ENCODE assay signal across 10 mouse cellular contexts in the genomic region with DNA sequence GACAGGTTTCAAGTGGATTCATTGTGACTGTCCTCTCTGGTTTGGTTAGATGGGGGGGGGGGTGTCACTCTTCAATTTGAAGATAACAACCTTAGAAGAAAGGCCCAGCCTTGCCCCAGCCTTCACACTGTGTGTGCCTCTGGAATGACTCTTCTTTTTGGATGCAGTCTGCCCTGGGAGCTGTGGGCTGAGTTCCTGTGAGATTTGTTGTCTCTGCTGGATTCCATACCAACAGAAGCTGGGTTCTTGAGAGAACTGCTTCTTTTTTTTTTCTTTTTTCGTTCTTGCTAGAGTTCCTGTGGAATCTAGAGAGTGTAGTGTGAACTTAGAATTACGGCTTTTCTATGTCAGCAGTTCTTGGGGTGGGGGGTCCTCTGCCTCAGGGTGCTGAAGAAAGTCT.
A peak's percentile ranks its signal among the peaks of the same experiment; 100 is the strongest.
DNase-seq lines count a peak whose midpoint lies in the region; ATAC-seq and TF ChIP-seq lines count a peak whose summit lies in the region.
"Had no signal": no experiment of that assay in that cellular context is flagged by ENCODE, and none has a peak within 500 bp of the region (broad histone marks: within the 10 kb centered on the region; RNA-seq: fewer than 3 reads in every experiment).

No protein-coding gene starts in this region.

- H3K4me1 ChIP-seq in forebrain, embryonic 10.5 days = peaks cover 67% of the 10 kb centered on the region
- peaks cover 44% of the 10 kb centered on the region for H3K4me1 ChIP-seq in forebrain, embryonic 14.5 days (ENCODE audit: control insufficient read depth, insufficient read depth, low read length)
- peaks cover 15% of the 10 kb centered on the region; the same call in 1 of the 2 replicates for H3K4me1 ChIP-seq in kidney, postnatal 0 days (replicated peaks; ENCODE audit: insufficient read depth, low read length)
- peaks cover 3% of the 10 kb centered on the region for H3K4me1 ChIP-seq in ES-Bruce4 (ENCODE audit: control insufficient read depth, insufficient read depth, low read length)
- H3K4me1 ChIP-seq in hindbrain, postnatal 0 days (ENCODE audit: insufficient read depth, low read length) = peaks cover 33% of the 10 kb centered on the region

- no peak overlapping the region for H3K4me2 ChIP-seq in forebrain, embryonic 14.5 days (ENCODE audit: low read length)
- H3K4me2 ChIP-seq in kidney, postnatal 0 days (ENCODE audit: low read length) = no peak overlapping the region
- H3K4me2 ChIP-seq in hindbrain, postnatal 0 days (ENCODE audit: low read depth, low read length) = no peak overlapping the region

- no peaks in the 10 kb centered on the region for H3K9me3 ChIP-seq in forebrain, embryonic 10.5 days
- no peaks in the 10 kb centered on the region for H3K9me3 ChIP-seq in forebrain, embryonic 14.5 days (replicated peaks; ENCODE audit: control insufficient read depth, low read length)
- no peaks in the 10 kb centered on the region for H3K9me3 ChIP-seq in kidney, postnatal 0 days (replicated peaks; ENCODE audit: low read length)
- no peaks in the 10 kb centered on the region for H3K9me3 ChIP-seq in ES-Bruce4 (replicated peaks; ENCODE audit: control insufficient read depth, insufficient read depth, low read length, poor library complexity, severe bottlenecking)
- no peaks in the 10 kb centered on the region for H3K9me3 ChIP-seq in hindbrain, postnatal 0 days (ENCODE audit: low read length)

- H3K27me3 ChIP-seq in forebrain, embryonic 10.5 days (ENCODE audit: poor library complexity, severe bottlenecking) = peaks cover 22% of the 10 kb centered on the region; the same call in 1 of the 2 replicates
- no peaks in the 10 kb centered on the region for H3K27me3 ChIP-seq in forebrain, embryonic 14.5 days (replicated peaks; ENCODE audit: control insufficient read depth, insufficient read depth, low read length)
- no peaks in the 10 kb centered on the region for H3K27me3 ChIP-seq in kidney, postnatal 0 days (ENCODE audit: insufficient read depth, low read length)
- no peaks in the 10 kb centered on the region for H3K27me3 ChIP-seq in ES-Bruce4 (ENCODE audit: control insufficient read depth, insufficient read depth, low read length, poor library complexity, severe bottlenecking)
- H3K27me3 ChIP-seq in hindbrain, postnatal 0 days (ENCODE audit: insufficient read depth, low read length) = no peaks in the 10 kb centered on the region

- TF ChIP-seq EP300 in ES-Bruce4 (IDR thresholded peaks at IDR 0.05; ENCODE audit: insufficient read depth, low read depth, low read length) = no peak

- no peak for DNase-seq in forebrain, embryonic 10.5 days (ENCODE audit: extremely low spot score, low spot score)
- no peak for DNase-seq in forebrain, embryonic 14.5 days (ENCODE audit: low spot score)
- no peak for DNase-seq in kidney, postnatal 0 days (ENCODE audit: low spot score)
- DNase-seq in kidney, adult 9 months = no peak
- no peak for DNase-seq in hindbrain, postnatal 0 days (ENCODE audit: low spot score)
- no peak for DNase-seq in adrenal gland, postnatal 36 days
- DNase-seq in urinary bladder, adult 2 months (ENCODE audit: low spot score) = no peak
- DNase-seq: kidney, postnatal 36 days had no signal

- H3K9ac ChIP-seq in forebrain, embryonic 14.5 days (ENCODE audit: low read length) = no peak overlapping the region
- H3K9ac ChIP-seq in kidney, postnatal 0 days (ENCODE audit: low read depth, low read length) = no peak overlapping the region
- peak overlapping the region; percentile 34; the same call in 1 of the 2 replicates for H3K9ac ChIP-seq in ES-Bruce4 (ENCODE audit: low read depth, poor library complexity, severe bottlenecking)
- H3K9ac ChIP-seq in hindbrain, postnatal 0 days (replicated peaks; ENCODE audit: low read length) = no peak overlapping the region
- H3K9ac ChIP-seq: liver, embryonic 14.5 days had no signal

- no peak for ATAC-seq in forebrain, embryonic 14.5 days
- no peak for ATAC-seq in kidney, postnatal 0 days (replicated peaks; ENCODE audit: low FRiP score, low read depth)
- no peak for ATAC-seq in hindbrain, postnatal 0 days

- no peak overlapping the region for H3K4me3 ChIP-seq in forebrain, embryonic 10.5 days
- H3K4me3 ChIP-seq in forebrain, embryonic 14.5 days (ENCODE audit: low read depth, low read length) = no peak overlapping the region
- no peak overlapping the region for H3K4me3 ChIP-seq in kidney, postnatal 0 days (replicated peaks; ENCODE audit: low read depth, low read length)
- no peak overlapping the region for H3K4me3 ChIP-seq in ES-Bruce4 (ENCODE audit: low read depth, low read length)
- no peak overlapping the region for H3K4me3 ChIP-seq in hindbrain, postnatal 0 days (ENCODE audit: low read length)

- TF ChIP-seq POLR2A in ES-Bruce4 (IDR thresholded peaks at IDR 0.05; ENCODE audit: insufficient read depth, low read length) = no peak

- peak overlapping the region; percentile 83 for H3K27ac ChIP-seq in forebrain, embryonic 10.5 days
- no peak overlapping the region for H3K27ac ChIP-seq in forebrain, embryonic 14.5 days (ENCODE audit: low read depth, low read length)
- H3K27ac ChIP-seq in kidney, postnatal 0 days = peak overlapping the region; percentile 68
- peak overlapping the region; percentile 41; the same call in 1 of the 2 replicates for H3K27ac ChIP-seq in ES-Bruce4 (ENCODE audit: insufficient read depth, low read length)
- peak overlapping the region; percentile 34; the same call in 1 of the 2 replicates for H3K27ac ChIP-seq in hindbrain, postnatal 0 days
- H3K27ac ChIP-seq: liver, embryonic 14.5 days had no signal

- H3K36me3 ChIP-seq in forebrain, embryonic 10.5 days (replicated peaks) = no peaks in the 10 kb centered on the region
- no peaks in the 10 kb centered on the region for H3K36me3 ChIP-seq in forebrain, embryonic 14.5 days (ENCODE audit: control insufficient read depth, insufficient read depth, low read length)
- no peaks in the 10 kb centered on the region for H3K36me3 ChIP-seq in kidney, postnatal 0 days (ENCODE audit: insufficient read depth, low read length)
- H3K36me3 ChIP-seq in ES-Bruce4 (ENCODE audit: control insufficient read depth, insufficient read depth, low read length, poor library complexity, severe bottlenecking) = no peaks in the 10 kb centered on the region
- no peaks in the 10 kb centered on the region for H3K36me3 ChIP-seq in hindbrain, postnatal 0 days (ENCODE audit: insufficient read depth, low read length)

- TF ChIP-seq CTCF in kidney, postnatal 0 days (IDR thresholded peaks at IDR 0.05; ENCODE audit: low read depth) = no peak
- TF ChIP-seq CTCF in ES-Bruce4 (IDR thresholded peaks at IDR 0.05; ENCODE audit: low read depth, low read length) = no peak
- TF ChIP-seq CTCF in hindbrain, postnatal 0 days (IDR thresholded peaks at IDR 0.05; ENCODE audit: low read depth) = no peak

- WGBS in forebrain, embryonic 10.5 days = 47% methylated on average over 2 of the region's 2 CpGs
- 45% methylated on average over 2 of the region's 2 CpGs for WGBS in forebrain, embryonic 14.5 days
- WGBS in kidney, postnatal 0 days = 32% methylated on average over 2 of the region's 2 CpGs
- WGBS in hindbrain, postnatal 0 days = 42% methylated on average over 2 of the region's 2 CpGs
